ENCODE assay signal across 8 mouse cellular contexts in genomic region chr8:121301431-121301830, GRCm38 (mm10).
A peak's percentile ranks its signal among the peaks of the same experiment; 100 is the strongest.
DNase-seq lines count a peak whose midpoint lies in the region; ATAC-seq lines count a peak whose summit lies in the region.

No protein-coding gene starts in this region.

- no peaks in the 10 kb centered on the region for H3K9me3 ChIP-seq in heart, embryonic 10.5 days
- no peaks in the 10 kb centered on the region for H3K9me3 ChIP-seq in forebrain, embryonic 12.5 days
- H3K9me3 ChIP-seq in limb, embryonic 10.5 days (replicated peaks): no peaks in the 10 kb centered on the region
- no peaks in the 10 kb centered on the region for H3K9me3 ChIP-seq in neural tube, embryonic 14.5 days (ENCODE audit: control insufficient read depth, low read length)

- ATAC-seq in forebrain, embryonic 12.5 days (ENCODE audit: low FRiP score): peak; percentile 69
- ATAC-seq in neural tube, embryonic 14.5 days (ENCODE audit: low read depth): peak; percentile 47; the same call in 1 of the 2 replicates
- ATAC-seq in erythroid progenitor cell, adult 5-6 weeks (replicated peaks; ENCODE audit: low FRiP score, poor library complexity, severe bottlenecking): no peak

- intact Hi-C loops in heart, postnatal 14 days (cut with DNase I): no loop called here

- H3K4me1 ChIP-seq in heart, embryonic 10.5 days: peaks cover 61% of the 10 kb centered on the region
- H3K4me1 ChIP-seq in forebrain, embryonic 12.5 days: peaks cover 25% of the 10 kb centered on the region
- H3K4me1 ChIP-seq in limb, embryonic 10.5 days: peaks cover 97% of the 10 kb centered on the region
- H3K4me1 ChIP-seq in neural tube, embryonic 14.5 days (ENCODE audit: control insufficient read depth, insufficient read depth, low read length): peaks cover 22% of the 10 kb centered on the region

- H3K9ac ChIP-seq in forebrain, embryonic 12.5 days: peak overlapping the region; percentile 38; the same call in 1 of the 2 replicates
- peak overlapping the region; percentile 13; the same call in 1 of the 2 replicates for H3K9ac ChIP-seq in neural tube, embryonic 14.5 days (replicated peaks; ENCODE audit: low read depth, low read length)

- no peaks in the 10 kb centered on the region for H3K36me3 ChIP-seq in heart, embryonic 10.5 days
- no peaks in the 10 kb centered on the region for H3K36me3 ChIP-seq in forebrain, embryonic 12.5 days (replicated peaks)
- no peaks in the 10 kb centered on the region for H3K36me3 ChIP-seq in limb, embryonic 10.5 days
- no peaks in the 10 kb centered on the region for H3K36me3 ChIP-seq in neural tube, embryonic 14.5 days (ENCODE audit: control insufficient read depth, insufficient read depth, low read length)

- H3K4me2 ChIP-seq in forebrain, embryonic 12.5 days: peak overlapping the region; percentile 47
- peak overlapping the region; percentile 40 for H3K4me2 ChIP-seq in neural tube, embryonic 14.5 days (ENCODE audit: low read depth, low read length)

- no peak for DNase-seq in heart, embryonic 10.5 days (ENCODE audit: low spot score)
- DNase-seq in heart, postnatal 14 days: no peak
- DNase-seq in limb, embryonic 10.5 days (ENCODE audit: low spot score): peak; percentile 83
- DNase-seq in urinary bladder, postnatal 4 days (ENCODE audit: low spot score in 2 of 2): no peak
- no peak for DNase-seq in Muller cell, postnatal 12 days (ENCODE audit: inconsistent ontology term)

- peak overlapping the region; percentile 48 for H3K4me3 ChIP-seq in heart, embryonic 10.5 days
- peak overlapping the region; percentile 13; the same call in 1 of the 2 replicates for H3K4me3 ChIP-seq in forebrain, embryonic 12.5 days (replicated peaks)
- peak overlapping the region; percentile 44 for H3K4me3 ChIP-seq in limb, embryonic 10.5 days
- peak overlapping the region; percentile 6; the same call in 1 of the 2 replicates for H3K4me3 ChIP-seq in neural tube, embryonic 14.5 days (ENCODE audit: low read depth, low read length)

- 8% methylated on average over 15 of the region's 15 CpGs for WGBS in heart, embryonic 10.5 days
- 12% methylated on average over 15 of the region's 15 CpGs for WGBS in forebrain, embryonic 12.5 days
- 1% methylated on average over 15 of the region's 15 CpGs for WGBS in limb, embryonic 10.5 days
- WGBS in neural tube, embryonic 14.5 days: 5% methylated on average over 15 of the region's 15 CpGs

- peaks cover 22% of the 10 kb centered on the region for H3K27me3 ChIP-seq in heart, embryonic 10.5 days (ENCODE audit: insufficient read depth, poor library complexity, severe bottlenecking)
- 0 out of 2 replicates have a peak, but pooled peaks cover 12% of the 10 kb centered on the region for H3K27me3 ChIP-seq in forebrain, embryonic 12.5 days
- peaks cover 70% of the 10 kb centered on the region for H3K27me3 ChIP-seq in limb, embryonic 10.5 days (ENCODE audit: low read depth, poor library complexity, severe bottlenecking)
- H3K27me3 ChIP-seq in neural tube, embryonic 14.5 days (ENCODE audit: control insufficient read depth, insufficient read depth, low read length): no peaks in the 10 kb centered on the region

- H3K27ac ChIP-seq in heart, embryonic 10.5 days: peak overlapping the region; percentile 84
- peak overlapping the region; percentile 10 for H3K27ac ChIP-seq in forebrain, embryonic 12.5 days
- H3K27ac ChIP-seq in limb, embryonic 10.5 days: peak overlapping the region; percentile 89
- H3K27ac ChIP-seq in neural tube, embryonic 14.5 days (ENCODE audit: low read depth, low read length): peak overlapping the region; percentile 55; the same call in 1 of the 2 replicates

Comparison
In these comparisons a context has a peak if more than half of its experiments do, and no peak if none do; other contexts are left out.
1. H3K27ac ChIP-seq: peak in every context shown above with its lines; median percentile 89 in limb, embryonic 10.5 days; 84 in heart, embryonic 10.5 days; 55 in neural tube, embryonic 14.5 days; 10 in forebrain, embryonic 12.5 days.